Mouse (Mus musculus) cerebellum, adult 2 months (tissue): Measurements from ENCODE around the gene Lancl1. TPM values are rescaled to one million over a fixed set of nuclear protein-coding genes. Genes with fewer than 3 reads are reported as not detected.

Experiments used
- DNase-seq, 2 experiments: peaks; one replicate each; pipeline ENCODE4 v3.0.0; 2021
- H3K27ac ChIP-seq: fragments of 200-500 bp; 2 replicates; pipeline ENCODE4 v1.5.1; 2012; ENCODE audit warnings: low read length, control low read depth, inconsistent platforms; ENCODE audit not compliant: insufficient read depth
- H3K27me3 ChIP-seq: fragments of 200-500 bp; 2 replicates; pipeline ENCODE4 v1.6.1; 2012; ENCODE audit warnings: inconsistent platforms, mild to moderate bottlenecking, low read length, moderate library complexity; ENCODE audit not compliant: control insufficient read depth, insufficient read depth
- H3K4me1 ChIP-seq: fragments of 200-500 bp; 2 replicates; pipeline ENCODE4 v1.6.1; 2011; ENCODE audit warnings: low read length; ENCODE audit not compliant: control insufficient read depth, insufficient read depth
- H3K4me3 ChIP-seq: fragments of 200-500 bp; replicated peaks from 2 replicates; pipeline ENCODE3; 2011; ENCODE audit warnings: mild to moderate bottlenecking, low read depth, low read length, control low read depth; ENCODE audit not compliant: insufficient read depth
- CTCF ChIP-seq: fragments of 200-500 bp; IDR thresholded peaks from 2 replicates; pipeline ENCODE4 v1.5.1; 2011; ENCODE audit warnings: low read depth, mild to moderate bottlenecking, control low read depth, low read length, moderate library complexity, borderline replicate concordance; ENCODE audit not compliant: insufficient read depth
- POLR2A ChIP-seq: fragments of 200-500 bp; IDR thresholded peaks from 2 replicates; pipeline ENCODE4 v1.6.1; 2011; ENCODE audit warnings: low read length, control low read depth, borderline replicate concordance; ENCODE audit not compliant: insufficient read depth
- WGBS: fragments of 180-500 bp; shearing (Covaris S2); methylation state at CpG from one replicate; pipeline ENCODE4 v1.1.7; 2018; 5-methylcytosine and 5-hydroxymethylcytosine counted together
- polyA plus RNA-seq: library from polyadenylated mRNA; depleted of rRNA; stranded (reverse); fragments of >200 nt; gene quantifications from 2 replicates; pipeline ENCODE4 v1.2.3, GENCODE M21; 2012; rRNA removed

Lancl1 gene
- 200 and 201 TPM in 2 replicates for polyA plus RNA-seq

GRCm38 (mm10) chr1:67038246-67038987 lies at the start of gene Lancl1:
Lancl1 (minus strand) TSS chr1:67038872.
- Histone ChIP-seq H3K4me1 (peaks cover 3% of the 10 kb centered on the region), H3K4me3 (peak within 1 kb of the TSS; percentile 91), H3K27me3 (no peaks in the 10 kb centered on the region), H3K27ac (peak within 1 kb of the TSS; percentile 22)
- TF ChIP-seq CTCF (no peak), POLR2A (peak; percentile 80)
- DNase-seq: peak; percentile 89
- whole genome bisulfite sequencing: under 1% methylated on average over 47 of the region's 47 CpGs

GRCm38 (mm10) chr1:67079146-67079545 lies 40.5 kb upstream of the Lancl1 start:
- Histone ChIP-seq H3K27ac (no peak overlapping the region), H3K4me3 (no peak overlapping the region), H3K27me3 (no peaks in the 10 kb centered on the region), H3K4me1 (no peaks in the 10 kb centered on the region)
- WGBS: 78% methylated on average over 7 of the region's 7 CpGs
- no peak for DNase-seq
- no peak for TF ChIP-seq CTCF
- no peak for TF ChIP-seq POLR2A

- 24% methylated on average over 2 of the region's 2 CpGs for WGBS
- H3K4me1 ChIP-seq: no peaks in the 10 kb centered on the region
- TF ChIP-seq CTCF (no peak), POLR2A (no peak)
- no peak overlapping the region for H3K4me3 ChIP-seq
- no peak for DNase-seq
- H3K27me3 ChIP-seq: no peaks in the 10 kb centered on the region
- H3K27ac ChIP-seq: no peak overlapping the region
These were observed 40.0 kb upstream of the Lancl1 start for GRCm38 (mm10) chr1:67078666-67079065.

GRCm38 (mm10) chr1:67077739-67078138 lies 39.1 kb upstream of the Lancl1 start:
- Histone ChIP-seq H3K4me3 (no peak overlapping the region), H3K4me1 (no peaks in the 10 kb centered on the region), H3K27me3 (no peaks in the 10 kb centered on the region), H3K27ac (no peak overlapping the region)
- TF ChIP-seq CTCF (no peak), POLR2A (no peak)
- WGBS: 63% methylated on average over 2 of the region's 2 CpGs
- no peak for DNase-seq

- Histone ChIP-seq H3K4me3 (no peak overlapping the region), H3K4me1 (no peaks in the 10 kb centered on the region), H3K27ac (no peak overlapping the region), H3K27me3 (no peaks in the 10 kb centered on the region)
- WGBS: 65% methylated on average over 1 of the region's 1 CpGs
- DNase-seq: no peak
- TF ChIP-seq POLR2A (no peak), CTCF (no peak)
These were observed 28.9 kb upstream of the Lancl1 start for GRCm38 (mm10) chr1:67067561-67067960.

GRCm38 (mm10) chr1:67065347-67066270 lies 26.9 kb upstream of the Lancl1 start:
- Histone ChIP-seq H3K4me1 (no peaks in the 10 kb centered on the region), H3K4me3 (no peak overlapping the region), H3K27me3 (no peaks in the 10 kb centered on the region), H3K27ac (no peak overlapping the region)
- 77% methylated on average over 9 of the region's 9 CpGs for WGBS
- TF ChIP-seq CTCF: no peak
- no peak for TF ChIP-seq POLR2A
- no peak for DNase-seq

- TF ChIP-seq POLR2A (no peak), CTCF (peak; percentile 78; the same call in 1 of the 2 replicates)
- Histone ChIP-seq H3K27me3 (no peaks in the 10 kb centered on the region), H3K4me3 (no peak overlapping the region), H3K27ac (no peak overlapping the region), H3K4me1 (no peaks in the 10 kb centered on the region)
- DNase-seq: peak; percentile 47 to 62
- 18% methylated on average over 7 of the region's 7 CpGs for WGBS
These were observed 22.9 kb upstream of the Lancl1 start for GRCm38 (mm10) chr1:67061456-67062085.
